Mouse (Mus musculus) limb, embryonic 11.5 days (tissue): ENCODE data around the gene Zfp709. TPM values are rescaled to one million over a fixed set of nuclear protein-coding genes. Genes with fewer than 3 reads are reported as not detected.
"Not testable (repeated sequence)": the region's sequence is repeated elsewhere in the genome, so short reads cannot be mapped to it uniquely, and the experiment has no call there.

Source experiments
- ATAC-seq: fragments of 200-750 bp; cut with Nextera tagmentation; 2 replicates; pipeline ENCODE4 v1.8.0; 2017; ENCODE audit warnings: low read depth; ENCODE audit not compliant: insufficient number of reproducible peaks, low FRiP score, low TSS enrichment
- DNase-seq: peaks from one replicate; pipeline ENCODE4 v3.0.0-alpha.2; 2015; ENCODE audit warnings: low spot score
- H3K27ac ChIP-seq: fragments of 300-500 bp; sonication (generic); replicated peaks from 2 replicates; pipeline ENCODE4 v1.5.1; 2014; ENCODE audit warnings: low read depth, mild to moderate bottlenecking, low read length
- H3K27me3 ChIP-seq: fragments of 300-500 bp; sonication (generic); 2 replicates; pipeline ENCODE4 v1.6.1; 2014; ENCODE audit warnings: mild to moderate bottlenecking, low read length, mixed read lengths; ENCODE audit not compliant: control insufficient read depth, insufficient read depth
- H3K36me3 ChIP-seq: fragments of 300-500 bp; sonication (generic); 2 replicates; pipeline ENCODE4 v1.6.1; 2014; ENCODE audit warnings: mild to moderate bottlenecking, low read length, moderate library complexity, mixed read lengths; ENCODE audit not compliant: control insufficient read depth, insufficient read depth
- H3K4me1 ChIP-seq: fragments of 300-500 bp; sonication (generic); 2 replicates; pipeline ENCODE4 v1.6.1; 2014; ENCODE audit warnings: low read length, mixed read lengths; ENCODE audit not compliant: control insufficient read depth, insufficient read depth
- H3K4me2 ChIP-seq: fragments of 300-500 bp; sonication (generic); 2 replicates; pipeline ENCODE4 v1.6.1; 2014; ENCODE audit warnings: low read depth, mild to moderate bottlenecking, moderate library complexity; ENCODE audit not compliant: severe bottlenecking
- H3K4me3 ChIP-seq: fragments of 300-500 bp; sonication (generic); 2 replicates; pipeline ENCODE4 v1.5.1; 2014; ENCODE audit warnings: low read depth, low read length
- H3K9ac ChIP-seq: fragments of 300-500 bp; sonication (generic); 2 replicates; pipeline ENCODE4 v1.6.1; 2014; ENCODE audit warnings: mild to moderate bottlenecking, low read length
- H3K9me3 ChIP-seq: fragments of 300-500 bp; sonication (generic); 2 replicates; pipeline ENCODE4 v1.6.1; 2016; ENCODE audit warnings: low read length; ENCODE audit not compliant: control insufficient read depth
- WGBS: fragments of 180-500 bp; shearing (Covaris S2); extraction: QIAGEN DNeasy Blood & Tissue Kit; methylation state at CpG from one replicate; pipeline ENCODE4 v1.1.7; 2014; 5-methylcytosine and 5-hydroxymethylcytosine counted together
- polyA plus RNA-seq: library from polyadenylated mRNA; unstranded; fragments of >200 nt; fragmentation: Nextera tagmentation; extraction: Ambion mirVana; gene quantifications from 2 replicates; pipeline ENCODE4 v1.2.1, GENCODE M21; 2014

Gene Zfp709
- polyA plus RNA-seq, 1 experiment from 2014 or later, result 4.5 TPM

GRCm38 (mm10) chr8:71853360-71853759, 28.5 kb upstream of the Zfp709 start:
- H3K9me3 ChIP-seq, H3K4me1 ChIP-seq, H3K27ac ChIP-seq, H3K9ac ChIP-seq, H3K4me2 ChIP-seq, H3K27me3 ChIP-seq, DNase-seq, H3K36me3 ChIP-seq, H3K4me3 ChIP-seq, ATAC-seq: not testable (repeated sequence)

DNA sequence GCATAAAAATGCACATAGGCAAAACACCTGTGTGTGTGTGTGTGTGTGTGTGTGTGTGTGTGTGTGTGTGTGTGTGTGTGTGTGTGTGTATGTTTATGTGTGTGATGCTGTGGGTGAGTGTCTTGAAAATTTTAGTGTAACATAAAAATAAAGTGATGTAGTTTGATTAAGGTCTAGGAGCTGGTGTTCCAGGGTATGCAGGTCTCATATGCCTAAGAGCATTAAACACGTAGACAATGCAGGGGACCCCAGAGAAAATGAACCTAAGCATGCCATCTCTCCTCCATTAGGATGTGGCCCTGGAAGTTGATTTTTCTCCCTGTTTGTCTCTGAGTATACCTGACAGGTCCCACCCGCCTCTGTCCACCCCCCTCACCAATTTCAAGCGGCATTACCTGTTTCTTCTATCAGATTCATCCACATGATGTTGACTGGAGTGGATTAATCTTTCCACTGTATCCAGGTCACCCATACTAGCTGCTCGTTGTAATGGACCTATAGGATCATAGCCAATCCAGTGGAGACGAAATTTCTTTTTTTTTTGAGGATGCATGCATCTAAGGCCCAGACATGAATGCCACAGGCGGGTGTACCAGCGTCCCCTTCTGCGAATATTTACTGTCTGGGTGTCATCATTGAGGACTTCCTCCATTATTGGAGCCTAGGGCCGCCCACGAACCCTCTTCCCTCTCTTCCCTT, 25.0 kb upstream of the Zfp709 start:
- H3K9me3 ChIP-seq, H3K4me2 ChIP-seq, DNase-seq, H3K27me3 ChIP-seq, H3K4me3 ChIP-seq, H3K36me3 ChIP-seq, H3K4me1 ChIP-seq, H3K27ac ChIP-seq, H3K9ac ChIP-seq: not testable (repeated sequence)
- ATAC-seq, result peak; percentile 54
- WGBS, result 79% methylated on average over 8 of the region's 10 CpGs

DNA sequence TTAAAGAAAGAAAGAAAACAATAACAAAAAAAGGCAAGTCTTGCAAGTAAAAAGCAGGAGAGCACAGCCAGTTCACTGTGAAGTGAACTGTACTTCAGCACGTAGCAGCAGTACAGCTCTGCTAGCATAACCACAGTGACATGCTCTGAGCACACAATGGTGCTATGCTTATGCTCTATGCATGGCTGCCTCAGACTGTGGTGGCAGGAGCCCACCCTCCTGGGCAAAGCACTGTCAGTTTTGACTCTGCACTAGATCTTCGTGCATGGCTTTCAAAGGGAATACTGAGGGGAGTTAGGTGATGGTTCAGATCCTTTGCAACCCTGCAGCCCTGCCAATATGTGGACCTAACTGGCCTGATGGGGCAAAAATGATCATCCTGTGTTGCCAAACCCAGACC, 24.5 kb upstream of the Zfp709 start:
- H3K4me3 ChIP-seq, H3K4me2 ChIP-seq, H3K27me3 ChIP-seq, H3K9ac ChIP-seq, H3K9me3 ChIP-seq, H3K4me1 ChIP-seq, H3K27ac ChIP-seq, DNase-seq, H3K36me3 ChIP-seq, ATAC-seq: not testable (repeated sequence)
- WGBS, result 85% methylated on average over 2 of the region's 2 CpGs

GRCm38 (mm10) chr8:71861551-71861950, 20.3 kb upstream of the Zfp709 start:
- DNase-seq, H3K9ac ChIP-seq, H3K27me3 ChIP-seq, H3K36me3 ChIP-seq, H3K4me1 ChIP-seq, H3K9me3 ChIP-seq, H3K4me2 ChIP-seq, ATAC-seq, H3K27ac ChIP-seq, H3K4me3 ChIP-seq: not testable (repeated sequence)
- 84% methylated on average over 1 of the region's 1 CpGs for WGBS

- not testable (repeated sequence) for ATAC-seq, H3K9ac ChIP-seq, H3K9me3 ChIP-seq, H3K4me2 ChIP-seq, H3K4me1 ChIP-seq, DNase-seq, H3K27ac ChIP-seq, H3K4me3 ChIP-seq, H3K36me3 ChIP-seq, H3K27me3 ChIP-seq
These were observed 19.8 kb upstream of the Zfp709 start for GRCm38 (mm10) chr8:71862038-71862437.

DNA sequence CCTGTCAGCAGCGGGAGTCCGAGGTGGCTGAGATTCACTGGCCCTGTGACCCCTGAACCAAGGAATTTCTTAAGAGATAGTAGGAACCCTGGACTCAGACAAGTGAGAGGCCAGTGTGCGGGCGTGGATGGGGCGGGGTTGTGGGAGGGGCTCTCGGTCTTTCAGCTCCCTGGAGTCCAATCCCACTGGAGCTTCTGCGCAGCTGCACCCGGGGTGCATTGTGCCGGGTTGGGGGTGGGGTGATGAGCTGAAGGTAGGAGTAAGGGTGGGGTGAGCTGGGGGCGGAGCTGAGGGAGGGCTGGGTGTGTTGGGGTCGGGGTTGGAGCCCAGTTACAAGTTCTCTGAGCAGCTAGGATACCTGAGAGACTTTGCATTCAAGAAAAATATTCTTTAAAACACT, 18.8 kb downstream of the Zfp709 start:
- not testable (repeated sequence) for ATAC-seq
- 49% methylated on average over 11 of the region's 11 CpGs for WGBS

DNA sequence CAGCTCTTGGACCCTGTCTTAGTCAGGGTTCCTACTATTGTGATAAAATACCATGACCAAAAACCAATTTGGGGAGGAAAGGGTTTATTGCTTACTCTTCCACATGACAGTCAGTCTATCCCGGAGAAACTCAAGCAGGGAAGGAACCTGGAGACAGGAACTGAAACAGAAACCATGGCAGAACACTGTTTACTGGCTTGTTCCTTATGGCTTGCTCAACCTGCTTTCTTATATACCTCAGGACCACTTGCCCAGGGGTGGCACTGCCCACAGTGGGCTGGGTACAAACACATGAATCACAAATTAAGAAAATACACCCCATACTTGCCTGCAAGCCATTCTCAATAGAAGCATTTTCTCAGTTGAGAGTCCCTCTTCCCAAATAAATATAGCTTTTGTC, 21.3 kb downstream of the Zfp709 start:
- not testable (repeated sequence) for DNase-seq, H3K4me1 ChIP-seq, H3K27me3 ChIP-seq, H3K4me3 ChIP-seq, H3K9me3 ChIP-seq, H3K4me2 ChIP-seq, H3K36me3 ChIP-seq, ATAC-seq, H3K9ac ChIP-seq, H3K27ac ChIP-seq
- 82% methylated on average over 1 of the region's 1 CpGs for WGBS

More for the DNA sequence above, 18.8 kb downstream of the Zfp709 start:
- H3K4me3 ChIP-seq, H3K4me1 ChIP-seq, H3K36me3 ChIP-seq, H3K4me2 ChIP-seq, H3K27me3 ChIP-seq, DNase-seq, H3K9ac ChIP-seq, H3K27ac ChIP-seq, H3K9me3 ChIP-seq: not testable (repeated sequence)

DNA sequence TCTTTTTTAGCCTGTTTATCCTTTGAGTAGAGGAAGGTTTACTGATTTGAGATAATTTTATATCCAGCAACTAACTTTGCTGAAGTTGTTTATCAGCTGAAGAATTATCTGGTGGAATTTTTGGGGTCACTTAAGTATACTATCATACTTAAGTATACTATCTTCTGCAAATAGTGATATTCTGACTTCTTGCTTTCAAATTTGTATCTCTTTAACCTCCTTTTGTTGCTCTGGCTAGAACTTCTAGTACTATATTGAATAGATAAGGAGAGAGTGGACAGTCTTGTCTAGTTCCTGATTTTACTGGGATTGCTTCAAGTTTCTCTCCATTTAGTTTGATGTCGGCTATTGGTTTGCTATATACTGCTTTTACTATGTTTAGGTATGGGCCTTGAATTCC, 25.0 kb downstream of the Zfp709 start:
- ATAC-seq, result no peak
- Histone ChIP-seq H3K36me3 (no peaks in the 10 kb centered on the region), H3K27me3 (no peaks in the 10 kb centered on the region), H3K9ac (no peak overlapping the region), H3K4me1 (no peaks in the 10 kb centered on the region), H3K4me2 (no peak overlapping the region), H3K4me3 (no peak overlapping the region), H3K9me3 (no peaks in the 10 kb centered on the region), H3K27ac (no peak overlapping the region)
- no peak for DNase-seq
- 89% methylated on average over 1 of the region's 1 CpGs for WGBS

- H3K27me3 ChIP-seq, result no peaks in the 10 kb centered on the region
- H3K9me3 ChIP-seq, result no peaks in the 10 kb centered on the region
- ATAC-seq (peak; percentile 4; the same call in 1 of the 2 replicates), DNase-seq (no peak)
- WGBS, result 94% methylated on average over 5 of the region's 5 CpGs
- no peak overlapping the region; the same call in 1 of the 2 replicates for H3K9ac ChIP-seq
- peak overlapping the region; percentile 45; the same call in 1 of the 2 replicates for H3K4me2 ChIP-seq
- H3K4me3 ChIP-seq, result peak overlapping the region; percentile 66; the same call in 1 of the 2 replicates
- H3K36me3 ChIP-seq, result no peaks in the 10 kb centered on the region
- H3K4me1 ChIP-seq, result no peaks in the 10 kb centered on the region
- peak overlapping the region; percentile 93; the same call in 1 of the 2 replicates for H3K27ac ChIP-seq
These were observed 26.0 kb downstream of the Zfp709 start for GRCm38 (mm10) chr8:71907798-71908257.
